Mouse (Mus musculus) lung, embryonic 14.5 days (tissue): ENCODE data around the gene Gm17509. TPM values are rescaled to one million over a fixed set of nuclear protein-coding genes. Genes with fewer than 3 reads are reported as not detected.

Experiments
- ATAC-seq: fragments of 200-750 bp; cut with Nextera tagmentation; 2 replicates; pipeline ENCODE4 v1.8.0; 2017; ENCODE audit warnings: mild to moderate bottlenecking, moderate TSS enrichment, moderate library complexity; ENCODE audit not compliant: insufficient read depth
- DNase-seq: peaks from one replicate; pipeline ENCODE4 v3.0.0-alpha.2; 2015
- H3K27ac ChIP-seq: fragments of 300-500 bp; sonication (generic); 2 replicates; pipeline ENCODE4 v1.5.1; 2014; ENCODE audit warnings: low read depth, mild to moderate bottlenecking, moderate library complexity
- H3K27me3 ChIP-seq: fragments of 300-500 bp; sonication (generic); 2 replicates; pipeline ENCODE4 v1.6.1; 2014; ENCODE audit warnings: low read length, control low read depth; ENCODE audit not compliant: insufficient read depth
- H3K36me3 ChIP-seq: fragments of 300-500 bp; sonication (generic); 2 replicates; pipeline ENCODE4 v1.6.1; 2014; ENCODE audit warnings: control low read depth; ENCODE audit not compliant: insufficient read depth
- H3K4me1 ChIP-seq: fragments of 300-500 bp; sonication (generic); 2 replicates; pipeline ENCODE4 v1.6.1; 2014; ENCODE audit warnings: antibody characterized with exemption, control low read depth; ENCODE audit not compliant: insufficient read depth
- H3K4me2 ChIP-seq: fragments of 300-500 bp; sonication (generic); 2 replicates; pipeline ENCODE4 v1.6.1; 2014; ENCODE audit warnings: mild to moderate bottlenecking
- H3K4me3 ChIP-seq: fragments of 300-500 bp; sonication (generic); 2 replicates; pipeline ENCODE4 v1.5.1; 2014; ENCODE audit warnings: low read depth, low read length
- H3K9ac ChIP-seq: fragments of 300-500 bp; sonication (generic); 2 replicates; pipeline ENCODE4 v1.6.1; 2014
- H3K9me3 ChIP-seq: fragments of 300-500 bp; sonication (generic); 2 replicates; pipeline ENCODE4 v1.6.1; 2016; ENCODE audit warnings: low read depth, low read length, control low read depth
- CTCF ChIP-seq: IDR thresholded peaks from 2 replicates; pipeline ENCODE4 v1.5.1; 2016; ENCODE audit warnings: antibody characterized with exemption, low read depth
- WGBS: fragments of 180-500 bp; shearing (Covaris S2); extraction: QIAGEN DNeasy Blood & Tissue Kit; methylation state at CpG from one replicate; pipeline ENCODE4 v1.1.7; 2014; 5-methylcytosine and 5-hydroxymethylcytosine counted together
- polyA plus RNA-seq: library from polyadenylated mRNA; unstranded; fragments of >200 nt; fragmentation: Nextera tagmentation; extraction: Ambion mirVana; gene quantifications from 2 replicates; pipeline ENCODE4 v1.2.1, GENCODE M21; 2014

Gm17509 gene
- polyA plus RNA-seq = 0.16 TPM in 1 of 2 replicates, not detected in the other

DNA sequence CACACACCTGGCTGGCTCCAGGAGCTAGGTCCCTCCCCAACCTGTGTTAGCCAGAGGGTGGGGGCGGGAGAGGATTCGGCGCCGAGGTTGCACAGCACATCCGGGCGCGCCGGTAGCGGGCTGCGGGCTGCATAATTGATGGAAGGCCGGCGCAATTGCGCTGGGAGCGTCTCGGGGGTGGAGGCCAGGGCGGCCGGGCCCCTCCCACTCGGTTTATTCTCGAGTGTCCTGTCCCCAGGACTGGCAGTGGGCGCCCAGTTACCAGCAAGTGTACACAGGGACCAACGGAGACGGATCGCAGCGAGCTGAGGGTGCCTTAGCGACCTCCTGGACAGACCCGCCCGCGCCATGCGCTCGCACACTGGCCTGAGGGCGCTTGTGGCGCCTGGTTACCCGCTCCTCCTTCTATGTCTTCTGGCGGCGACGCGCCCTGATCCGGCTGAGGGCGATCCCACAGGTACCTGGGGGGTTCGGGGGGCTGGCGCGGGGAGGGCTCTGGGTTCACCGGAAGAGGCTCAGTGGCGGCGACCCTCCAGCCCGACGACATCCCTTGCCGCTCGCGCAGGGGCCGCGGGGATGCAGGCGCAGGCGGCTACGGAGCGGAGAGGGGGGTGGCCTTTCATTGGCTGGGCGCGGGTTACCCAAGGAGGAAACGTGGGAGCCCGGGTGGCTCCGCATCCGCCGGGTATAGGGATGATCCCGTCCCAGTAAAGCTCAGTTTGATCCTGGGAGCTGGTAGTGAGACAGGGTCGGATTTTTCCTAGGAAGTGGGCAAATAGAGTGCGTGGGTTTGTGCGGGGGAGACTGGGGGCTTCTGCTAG is at the start of gene Gm17509:
TSS of gene Gm17509 (minus strand) at position 575 of the 821 bp plus-strand sequence.
- Histone ChIP-seq H3K4me1 (no peaks in the 10 kb centered on the region), H3K27me3 (peaks cover 32% of the 10 kb centered on the region), H3K9ac (peak within 1 kb of the TSS; percentile 54), H3K36me3 (no peaks in the 10 kb centered on the region), H3K9me3 (no peaks in the 10 kb centered on the region), H3K27ac (no peak within 1 kb of the TSS), H3K4me2 (peak within 1 kb of the TSS; percentile 93), H3K4me3 (peak within 1 kb of the TSS; percentile 61)
- under 1% methylated on average over 66 of the region's 67 CpGs for WGBS
- DNase-seq (peak; percentile 61), ATAC-seq (peak; percentile 88)
- TF ChIP-seq CTCF = no peak

DNA sequence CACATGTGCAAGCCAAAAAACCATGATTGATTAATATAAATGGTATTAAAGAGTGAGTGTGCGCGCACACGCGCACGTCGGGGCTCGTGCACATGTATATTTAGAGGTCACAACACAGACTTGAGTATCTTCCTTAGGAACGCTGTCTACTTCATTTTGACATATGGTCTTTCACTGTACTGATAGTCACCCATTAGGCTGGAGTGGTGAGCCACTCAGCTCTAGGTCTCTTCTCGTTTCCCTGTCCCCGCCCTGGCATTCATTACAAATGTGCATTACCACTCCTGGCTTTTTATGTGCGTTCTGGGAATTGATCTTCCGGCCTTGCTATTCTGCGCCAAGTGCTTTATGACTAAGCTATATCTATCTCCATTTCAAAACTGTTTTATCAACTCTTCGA is 47.1 kb upstream of the Gm17509 start:
- H3K9ac ChIP-seq = no peak overlapping the region
- DNase-seq = no peak
- WGBS = 94% methylated on average over 14 of the region's 14 CpGs
- no peak for ATAC-seq
- no peaks in the 10 kb centered on the region for H3K4me1 ChIP-seq
- H3K9me3 ChIP-seq = no peaks in the 10 kb centered on the region
- H3K4me2 ChIP-seq = no peak overlapping the region
- H3K36me3 ChIP-seq = no peaks in the 10 kb centered on the region
- no peak for TF ChIP-seq CTCF
- no peaks in the 10 kb centered on the region for H3K27me3 ChIP-seq
- no peak overlapping the region for H3K27ac ChIP-seq
- no peak overlapping the region for H3K4me3 ChIP-seq

DNA sequence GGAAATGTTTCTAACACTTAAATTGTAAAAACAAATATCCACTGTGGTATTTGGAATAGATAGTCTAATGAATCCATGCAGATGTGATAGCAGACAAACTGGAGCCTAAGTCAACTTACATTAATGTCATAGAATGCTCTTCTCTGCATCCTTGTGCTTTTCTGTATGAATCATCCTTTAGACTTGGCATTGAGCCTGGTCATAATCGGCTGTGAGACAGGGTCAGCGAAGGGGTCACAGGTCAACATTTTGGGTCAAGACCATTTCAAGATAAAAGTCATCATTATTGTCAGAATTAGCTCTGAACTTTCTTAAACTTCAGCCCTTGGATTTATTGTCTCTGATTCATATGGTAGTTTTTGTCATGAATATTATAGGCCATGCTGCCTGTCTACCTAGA is 45.3 kb upstream of the Gm17509 start:
- DNase-seq (peak; percentile 34), ATAC-seq (peak; percentile 28; the same call in 1 of the 2 replicates)
- no peaks in the 10 kb centered on the region for H3K27me3 ChIP-seq
- no peaks in the 10 kb centered on the region for H3K4me1 ChIP-seq
- H3K36me3 ChIP-seq = no peaks in the 10 kb centered on the region
- H3K9ac ChIP-seq = no peak overlapping the region
- no peak overlapping the region for H3K4me2 ChIP-seq
- WGBS = 45% methylated on average over 2 of the region's 2 CpGs
- TF ChIP-seq CTCF = no peak
- no peak overlapping the region for H3K4me3 ChIP-seq
- no peak overlapping the region for H3K27ac ChIP-seq
- H3K9me3 ChIP-seq = no peaks in the 10 kb centered on the region

DNA sequence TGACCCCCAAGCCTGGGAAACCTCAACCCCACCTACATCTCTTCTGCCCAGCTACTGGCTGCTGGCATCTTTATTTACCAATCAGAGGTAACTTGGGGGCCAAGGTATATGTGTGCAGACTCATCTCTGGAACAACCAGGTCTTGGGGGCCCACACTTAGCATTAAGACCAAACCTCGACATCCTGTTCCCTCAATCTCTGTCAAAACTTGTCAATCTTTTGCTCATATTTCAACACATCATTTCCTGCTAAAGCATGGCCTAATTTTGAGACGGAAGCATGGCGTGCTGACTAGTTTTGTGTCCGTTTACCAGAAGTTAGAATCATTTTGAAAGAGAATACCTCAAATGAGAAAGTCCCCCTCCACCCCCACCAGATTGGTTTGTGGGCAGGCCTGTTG is 39.8 kb upstream of the Gm17509 start:
- no peak for DNase-seq
- H3K36me3 ChIP-seq = no peaks in the 10 kb centered on the region
- no peaks in the 10 kb centered on the region for H3K27me3 ChIP-seq
- H3K9ac ChIP-seq = no peak overlapping the region
- 79% methylated on average over 4 of the region's 4 CpGs for WGBS
- TF ChIP-seq CTCF = no peak
- no peaks in the 10 kb centered on the region for H3K9me3 ChIP-seq
- no peak overlapping the region for H3K4me3 ChIP-seq
- no peak overlapping the region for H3K27ac ChIP-seq
- H3K4me2 ChIP-seq = no peak overlapping the region
- no peak for ATAC-seq
- no peaks in the 10 kb centered on the region for H3K4me1 ChIP-seq

DNA sequence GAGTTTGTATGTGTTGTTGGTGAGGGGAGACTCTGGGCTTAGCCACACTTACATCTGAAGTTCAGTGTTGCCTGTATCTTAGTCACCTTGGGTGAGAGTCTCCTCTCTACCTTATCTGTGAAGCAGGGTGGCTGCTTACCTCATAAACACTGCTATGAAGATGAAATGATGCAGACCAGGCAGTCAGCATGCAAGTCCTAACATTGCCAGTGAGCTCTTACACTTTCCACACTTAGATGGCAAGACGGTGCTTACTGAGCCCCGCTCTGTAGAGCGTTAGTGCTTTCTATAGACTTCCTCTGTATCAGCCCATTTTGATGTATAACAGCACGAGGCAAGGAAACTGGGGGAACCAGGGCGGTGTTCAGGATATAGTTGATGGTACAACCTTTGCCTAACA is 21.7 kb upstream of the Gm17509 start:
- 90% methylated on average over 5 of the region's 5 CpGs for WGBS

DNA sequence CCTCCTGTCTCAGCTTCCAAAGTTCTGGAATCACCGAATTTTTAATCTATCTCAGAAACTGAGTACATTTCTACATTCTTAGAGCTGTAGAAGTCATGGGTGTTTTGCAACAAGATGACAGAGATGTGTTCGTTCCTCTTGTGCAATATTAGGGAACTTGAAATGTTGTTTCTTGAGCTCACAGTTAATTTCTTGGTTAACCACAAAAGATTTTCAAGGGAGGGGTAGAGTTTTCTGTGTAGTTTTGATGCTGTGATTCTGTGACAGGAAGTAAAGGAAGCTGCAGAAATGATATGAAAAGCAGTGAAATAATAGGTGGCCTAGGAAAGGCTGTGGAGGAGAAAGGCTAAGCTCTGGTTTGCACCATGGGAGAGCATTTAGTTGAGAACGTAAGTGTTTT is 21.2 kb upstream of the Gm17509 start:
- Histone ChIP-seq H3K4me3 (no peak overlapping the region), H3K36me3 (no peaks in the 10 kb centered on the region), H3K4me1 (no peaks in the 10 kb centered on the region), H3K27ac (no peak overlapping the region), H3K9ac (no peak overlapping the region), H3K4me2 (no peak overlapping the region), H3K9me3 (no peaks in the 10 kb centered on the region), H3K27me3 (no peaks in the 10 kb centered on the region)
- WGBS = 78% methylated on average over 3 of the region's 3 CpGs
- ATAC-seq (no peak), DNase-seq (no peak)
- no peak for TF ChIP-seq CTCF

More for the DNA sequence above, 21.7 kb upstream of the Gm17509 start:
- H3K27me3 ChIP-seq = no peaks in the 10 kb centered on the region
- no peak overlapping the region for H3K4me3 ChIP-seq
- DNase-seq = no peak
- no peaks in the 10 kb centered on the region for H3K36me3 ChIP-seq
- no peak overlapping the region for H3K27ac ChIP-seq
- H3K9ac ChIP-seq = no peak overlapping the region
- H3K4me1 ChIP-seq = no peaks in the 10 kb centered on the region
- no peak overlapping the region for H3K4me2 ChIP-seq
- H3K9me3 ChIP-seq = no peaks in the 10 kb centered on the region
- no peak for TF ChIP-seq CTCF
- no peak for ATAC-seq

DNA sequence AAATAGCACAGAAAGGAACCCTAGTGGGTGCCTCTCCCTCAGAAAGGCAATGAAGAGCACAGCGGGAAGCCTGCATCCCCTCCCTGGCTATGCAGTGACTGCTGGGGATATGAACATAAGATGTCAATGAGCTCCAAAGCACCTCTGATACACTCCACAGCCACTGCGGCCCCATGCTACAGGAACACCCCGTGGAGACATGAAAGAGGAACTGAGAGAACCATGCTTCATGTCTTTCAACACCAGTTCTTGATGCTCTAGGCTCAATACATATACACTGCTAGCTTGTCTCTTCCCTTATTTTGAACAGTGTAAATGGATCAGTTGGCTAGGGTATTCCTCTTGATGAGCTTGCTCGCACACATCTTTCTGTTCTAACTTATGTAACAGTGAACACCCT is 16.2 kb upstream of the Gm17509 start:
- ATAC-seq (no peak), DNase-seq (no peak)
- no peak overlapping the region for H3K9ac ChIP-seq
- no peak overlapping the region for H3K4me2 ChIP-seq
- H3K9me3 ChIP-seq = no peaks in the 10 kb centered on the region
- H3K36me3 ChIP-seq = no peaks in the 10 kb centered on the region
- no peaks in the 10 kb centered on the region for H3K27me3 ChIP-seq
- TF ChIP-seq CTCF = no peak
- WGBS = 78% methylated on average over 4 of the region's 4 CpGs
- H3K27ac ChIP-seq = no peak overlapping the region
- no peaks in the 10 kb centered on the region for H3K4me1 ChIP-seq
- H3K4me3 ChIP-seq = no peak overlapping the region
